Mouse (Mus musculus): Measurements from ENCODE around the gene S100pbp.

S100pbp gene

GRCm38 (mm10) chr4:129151276-129151811 is 38.2 kb downstream of the S100pbp start:
- DNase-seq (ENCODE audit: low read depth, low spot score) = no peak

- DNase-seq (ENCODE audit: low read depth, low spot score) = no peak
Measured at GRCm38 (mm10) chr4:129149321-129149720, 40.2 kb downstream of the S100pbp start.

GRCm38 (mm10) chr4:129147552-129148103 is 41.9 kb downstream of the S100pbp start:
- DNase-seq (ENCODE audit: low read depth, low spot score) = no peak

- no peak for DNase-seq (ENCODE audit: low read depth, low spot score)
Measured at GRCm38 (mm10) chr4:129146392-129146791, 43.1 kb downstream of the S100pbp start.

- DNase-seq (ENCODE audit: low read depth, low spot score) = no peak
Measured at GRCm38 (mm10) chr4:129145943-129146342, 43.6 kb downstream of the S100pbp start.

- no peak for DNase-seq (ENCODE audit: low read depth, low spot score)
Measured at GRCm38 (mm10) chr4:129145411-129145810, 44.1 kb downstream of the S100pbp start.

GRCm38 (mm10) chr4:129144401-129145367 is 44.8 kb downstream of the S100pbp start:
- DNase-seq (ENCODE audit: low read depth, low spot score) = no peak

GRCm38 (mm10) chr4:129143509-129143908 is 46.0 kb downstream of the S100pbp start:
- no peak for DNase-seq (ENCODE audit: low read depth, low spot score)

- no peak for DNase-seq (ENCODE audit: low read depth, low spot score)
Measured at GRCm38 (mm10) chr4:129142439-129143045, 47.0 kb downstream of the S100pbp start.

GRCm38 (mm10) chr4:129141560-129142438 is 47.7 kb downstream of the S100pbp start:
- DNase-seq (ENCODE audit: low read depth, low spot score) = no peak

- DNase-seq (ENCODE audit: low read depth, low spot score) = no peak
Measured at GRCm38 (mm10) chr4:129140808-129141207, 48.7 kb downstream of the S100pbp start.

- no peak for DNase-seq (ENCODE audit: low read depth, low spot score)
Measured at GRCm38 (mm10) chr4:129139642-129140041, 49.9 kb downstream of the S100pbp start.

GRCm38 (mm10) chr4:129137392-129138321 is 51.9 kb downstream of the S100pbp start:
- DNase-seq (ENCODE audit: low read depth, low spot score) = no peak

GRCm38 (mm10) chr4:129136579-129137391 is 52.7 kb downstream of the S100pbp start, which contains the start of gene Fndc5:
Gene Fndc5, plus strand, starts transcription at chr4:129136999.
- DNase-seq (ENCODE audit: low read depth, low spot score) = no peak

GRCm38 (mm10) chr4:129136189-129136578 is 53.3 kb downstream of the S100pbp start:
- no peak for DNase-seq (ENCODE audit: low read depth, low spot score)

GRCm38 (mm10) chr4:129135637-129136036 is 53.9 kb downstream of the S100pbp start:
- DNase-seq (ENCODE audit: low read depth, low spot score) = no peak

- no peak for DNase-seq (ENCODE audit: low read depth, low spot score)
Measured at GRCm38 (mm10) chr4:129134799-129135585, 54.5 kb downstream of the S100pbp start.

- DNase-seq (ENCODE audit: low read depth, low spot score) = no peak
Measured at GRCm38 (mm10) chr4:129130755-129131303, 58.7 kb downstream of the S100pbp start.

Measured in skeletal muscle tissue, adult 2 months (tissue).